7 mouse cellular contexts compared by ENCODE assay signal in the genomic region with DNA sequence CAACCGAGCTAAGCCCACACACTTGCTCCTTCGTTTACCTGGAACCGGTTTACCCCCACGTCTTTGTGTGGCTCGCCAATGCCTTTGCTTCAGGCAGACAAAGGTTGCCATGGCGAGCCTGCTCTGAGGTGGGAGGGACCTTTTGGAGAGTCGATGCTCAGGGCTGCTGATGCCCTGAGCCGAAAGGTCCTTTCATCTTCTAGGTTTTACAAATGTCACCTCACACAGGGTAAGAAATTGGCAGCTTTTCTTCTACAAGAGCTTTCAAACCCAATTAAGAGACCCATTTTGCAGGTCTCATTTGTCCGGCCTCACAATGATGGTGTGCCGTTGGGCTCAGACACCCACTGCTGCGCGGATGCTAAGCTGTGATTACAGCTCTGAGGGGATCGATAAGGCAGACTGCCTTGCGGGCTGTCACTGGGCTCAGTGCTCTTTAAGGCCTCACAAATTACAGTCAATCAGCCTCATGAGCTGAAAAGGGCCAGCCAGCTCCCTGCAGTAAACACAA. TPM values are rescaled to one million over a fixed set of nuclear protein-coding genes. Genes with fewer than 3 reads are reported as not detected.
DNase-seq lines count a peak whose midpoint lies in the region; ATAC-seq and TF ChIP-seq lines count a peak whose summit lies in the region.

No protein-coding gene starts in this region.

- peak; percentile 87 for ATAC-seq in liver, embryonic 11.5 days (replicated peaks; ENCODE audit: low FRiP score)
- no peak for ATAC-seq in stomach, postnatal 0 days (ENCODE audit: low FRiP score, low TSS enrichment)

- peaks cover 55% of the 10 kb centered on the region for H3K4me1 ChIP-seq in forebrain, embryonic 10.5 days
- peaks cover 9% of the 10 kb centered on the region for H3K4me1 ChIP-seq in liver, embryonic 11.5 days (replicated peaks; ENCODE audit: control insufficient read depth, insufficient read depth, low read length)
- H3K4me1 ChIP-seq in stomach, postnatal 0 days (replicated peaks; ENCODE audit: control insufficient read depth, insufficient read depth), result no peaks in the 10 kb centered on the region

- peak overlapping the region; percentile 86 for H3K27ac ChIP-seq in forebrain, embryonic 10.5 days
- 0 out of 2 replicates have a peak overlapping the region, but pooled peaks have one; percentile 4 for H3K27ac ChIP-seq in liver, embryonic 11.5 days (ENCODE audit: low read depth, low read length)
- peak overlapping the region; percentile 61 for H3K27ac ChIP-seq in stomach, postnatal 0 days (replicated peaks)

- DNase-seq in right cerebral cortex, postnatal 10 days (ENCODE audit: low spot score in 2 of 2), result peak; percentile 34 to 45
- DNase-seq in right cerebral cortex, postnatal 25 days, result no peak
- peak; percentile 90 for DNase-seq in forebrain, embryonic 10.5 days (ENCODE audit: extremely low spot score, low spot score)
- DNase-seq in liver, embryonic 11.5 days (ENCODE audit: low spot score), result peak; percentile 43
- DNase-seq in stomach, postnatal 0 days (ENCODE audit: low spot score), result no peak
- DNase-seq in spleen, adult 18-20 months, result no peak
- no peak for DNase-seq in kidney, postnatal 14 days

- H3K9me3 ChIP-seq in forebrain, embryonic 10.5 days, result no peaks in the 10 kb centered on the region
- no peaks in the 10 kb centered on the region for H3K9me3 ChIP-seq in liver, embryonic 11.5 days (ENCODE audit: control insufficient read depth, low read length)
- H3K9me3 ChIP-seq in stomach, postnatal 0 days (ENCODE audit: control insufficient read depth, low read length), result no peaks in the 10 kb centered on the region

- H3K4me2 ChIP-seq in liver, embryonic 11.5 days, result peak overlapping the region; percentile 56
- no peak overlapping the region for H3K4me2 ChIP-seq in stomach, postnatal 0 days (replicated peaks; ENCODE audit: low read depth)

- TF ChIP-seq CTCF in stomach, postnatal 0 days (IDR thresholded peaks at IDR 0.05; ENCODE audit: low read depth), result no peak

- peak overlapping the region; percentile 34 for H3K4me3 ChIP-seq in forebrain, embryonic 10.5 days
- H3K4me3 ChIP-seq in liver, embryonic 11.5 days (ENCODE audit: low read depth, low read length), result no peak overlapping the region
- no peak overlapping the region for H3K4me3 ChIP-seq in stomach, postnatal 0 days (ENCODE audit: low read depth, low read length)

- no peak for TF ChIP-seq EP300 in stomach, postnatal 0 days (optimal IDR thresholded peaks at IDR 0.05)

- H3K27me3 ChIP-seq in forebrain, embryonic 10.5 days (ENCODE audit: poor library complexity, severe bottlenecking), result peaks cover 55% of the 10 kb centered on the region
- H3K27me3 ChIP-seq in liver, embryonic 11.5 days (replicated peaks; ENCODE audit: control insufficient read depth, insufficient read depth, low read length), result no peaks in the 10 kb centered on the region
- H3K27me3 ChIP-seq in stomach, postnatal 0 days (ENCODE audit: control insufficient read depth, insufficient read depth, low read length), result no peaks in the 10 kb centered on the region

- no peak overlapping the region for H3K9ac ChIP-seq in liver, embryonic 11.5 days (ENCODE audit: low read depth, low read length)
- H3K9ac ChIP-seq in stomach, postnatal 0 days (ENCODE audit: low read length), result no peak overlapping the region

- 5% methylated on average over 14 of the region's 14 CpGs for WGBS in forebrain, embryonic 10.5 days
- WGBS in liver, embryonic 11.5 days, result 14% methylated on average over 14 of the region's 14 CpGs
- 33% methylated on average over 14 of the region's 14 CpGs for WGBS in stomach, postnatal 0 days

- H3K36me3 ChIP-seq in forebrain, embryonic 10.5 days (replicated peaks), result no peaks in the 10 kb centered on the region
- no peaks in the 10 kb centered on the region for H3K36me3 ChIP-seq in liver, embryonic 11.5 days (ENCODE audit: control insufficient read depth, insufficient read depth, low read length)
- no peaks in the 10 kb centered on the region for H3K36me3 ChIP-seq in stomach, postnatal 0 days (ENCODE audit: control insufficient read depth, insufficient read depth, low read length)

RNA-seq across cellular contexts. Expression of gene Ddc, which starts 29.9 kb away (rescaled TPM):
- 5.1 and 6.0 TPM in 2 replicates for polyA plus RNA-seq in forebrain, embryonic 10.5 days (2016; fragmentation: Nextera tagmentation; extraction: Ambion mirVana)
- polyA plus RNA-seq in liver, embryonic 11.5 days (2014; fragmentation: Nextera tagmentation; extraction: Ambion mirVana), result 15.9 and 17.2 TPM in 2 replicates
- polyA plus RNA-seq in stomach, postnatal 0 days (2015; fragmentation: Nextera tagmentation; extraction: Ambion mirVana), result 24.0 and 24.1 TPM in 2 replicates

RNA-seq across cellular contexts. Expression of gene Fignl1, which starts 59.3 kb away (rescaled TPM):
- polyA plus RNA-seq in forebrain, embryonic 10.5 days (2016; fragmentation: Nextera tagmentation; extraction: Ambion mirVana), result 101 and 114 TPM in 2 replicates
- 122 and 151 TPM in 2 replicates for polyA plus RNA-seq in liver, embryonic 11.5 days (2014; fragmentation: Nextera tagmentation; extraction: Ambion mirVana)
- polyA plus RNA-seq in stomach, postnatal 0 days (2015; fragmentation: Nextera tagmentation; extraction: Ambion mirVana), result 9.5 and 10.5 TPM in 2 replicates

Comparison
In these comparisons a context has a peak if more than half of its experiments do, and no peak if none do; other contexts are left out.
1. DNase-seq: peak in right cerebral cortex, postnatal 10 days (2 of 2), forebrain, embryonic 10.5 days (single experiment) and liver, embryonic 11.5 days (single experiment); none in right cerebral cortex, postnatal 25 days (single experiment), stomach, postnatal 0 days (single experiment), spleen, adult 18-20 months (0 of 2) and kidney, postnatal 14 days (single experiment).
2. H3K27ac ChIP-seq: peak in every context shown above with its lines; median percentile 86 in forebrain, embryonic 10.5 days; 61 in stomach, postnatal 0 days; 4 in liver, embryonic 11.5 days.